Mouse (Mus musculus) forebrain, embryonic 10.5 days (tissue): ENCODE data around the gene Ptpru. TPM values are rescaled to one million over a fixed set of nuclear protein-coding genes. Genes with fewer than 3 reads are reported as not detected.

Experiments
- DNase-seq: peaks from one replicate; pipeline ENCODE4 v3.0.0-alpha.2; 2017; ENCODE audit warnings: low spot score; ENCODE audit errors: extremely low spot score
- H3K27ac ChIP-seq: fragments of 300-500 bp; sonication (generic); 2 replicates; pipeline ENCODE4 v1.5.1; 2016; ENCODE audit warnings: mild to moderate bottlenecking
- H3K27me3 ChIP-seq: fragments of 300-500 bp; sonication (generic); 2 replicates; pipeline ENCODE4 v1.6.1; 2016; ENCODE audit warnings: mild to moderate bottlenecking; ENCODE audit not compliant: poor library complexity, severe bottlenecking
- H3K36me3 ChIP-seq: fragments of 300-500 bp; sonication (generic); replicated peaks from 2 replicates; pipeline ENCODE4 v1.6.1; 2016; ENCODE audit warnings: mild to moderate bottlenecking, moderate library complexity
- H3K4me1 ChIP-seq: fragments of 300-500 bp; sonication (generic); 2 replicates; pipeline ENCODE4 v1.6.1; 2016
- H3K4me3 ChIP-seq: fragments of 300-500 bp; sonication (generic); 2 replicates; pipeline ENCODE4 v1.5.1; 2016; ENCODE audit warnings: mild to moderate bottlenecking, moderate library complexity
- H3K9me3 ChIP-seq: fragments of 300-500 bp; sonication (generic); 2 replicates; pipeline ENCODE4 v1.6.1; 2016; ENCODE audit warnings: mild to moderate bottlenecking, moderate library complexity
- WGBS: fragments of 180-500 bp; shearing (Covaris S2); methylation state at CpG from one replicate; pipeline ENCODE4 v1.1.7; 2016; 5-methylcytosine and 5-hydroxymethylcytosine counted together
- polyA plus RNA-seq: library from polyadenylated mRNA; unstranded; fragments of >200 nt; fragmentation: Nextera tagmentation; extraction: Ambion mirVana; gene quantifications from 2 replicates; pipeline ENCODE4 v1.2.1, GENCODE M21; 2016

The Ptpru gene
- polyA plus RNA-seq, 1 experiment from 2014 or later = 27.0 TPM

DNA sequence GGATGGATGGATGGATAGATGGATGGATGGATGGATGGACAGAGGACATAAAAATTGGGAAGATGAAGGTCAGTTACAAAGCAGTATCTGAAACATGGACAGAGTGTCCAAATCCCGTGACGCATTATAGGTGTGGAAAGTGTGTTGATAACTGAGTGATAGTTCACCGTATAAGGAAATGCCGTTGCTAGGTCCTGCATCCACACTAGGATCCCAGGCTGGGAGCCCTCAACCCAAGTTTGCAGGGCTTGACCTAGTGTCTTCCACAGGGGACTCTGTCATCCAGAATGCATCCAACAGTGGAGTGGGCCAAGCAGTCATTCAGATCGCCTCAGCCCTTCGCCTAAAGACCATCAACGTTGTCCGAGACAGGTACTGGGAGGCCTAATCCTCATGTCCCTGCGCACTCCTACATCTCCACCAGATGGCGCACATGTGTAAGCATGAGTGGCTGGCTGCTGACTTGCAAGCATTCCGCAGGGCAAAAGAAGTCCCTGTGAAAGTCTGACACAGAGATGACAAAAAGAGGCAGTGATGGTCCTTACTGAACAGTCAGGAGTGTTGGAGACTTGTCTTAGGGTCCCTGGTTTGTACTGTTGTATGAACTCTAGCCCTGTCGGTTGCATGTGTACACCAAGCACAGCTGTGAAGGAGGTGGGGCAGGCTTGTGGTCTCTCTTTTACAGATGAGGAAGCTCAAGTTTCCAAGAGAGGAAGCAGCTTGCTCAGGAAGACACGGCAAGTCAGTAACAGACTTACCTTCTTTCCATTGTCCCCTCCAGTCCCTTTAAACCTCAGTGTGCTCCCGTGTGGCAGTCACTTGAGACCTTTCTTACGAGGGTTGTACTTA lies 22.6 kb upstream of the Ptpru start:
- H3K27me3 ChIP-seq = no peaks in the 10 kb centered on the region
- H3K4me3 ChIP-seq = no peak overlapping the region
- H3K36me3 ChIP-seq = peaks cover 82% of the 10 kb centered on the region
- H3K9me3 ChIP-seq = no peaks in the 10 kb centered on the region
- H3K4me1 ChIP-seq = no peaks in the 10 kb centered on the region
- DNase-seq = peak; percentile 71
- H3K27ac ChIP-seq = no peak overlapping the region
- 55% methylated on average over 15 of the region's 15 CpGs for WGBS

DNA sequence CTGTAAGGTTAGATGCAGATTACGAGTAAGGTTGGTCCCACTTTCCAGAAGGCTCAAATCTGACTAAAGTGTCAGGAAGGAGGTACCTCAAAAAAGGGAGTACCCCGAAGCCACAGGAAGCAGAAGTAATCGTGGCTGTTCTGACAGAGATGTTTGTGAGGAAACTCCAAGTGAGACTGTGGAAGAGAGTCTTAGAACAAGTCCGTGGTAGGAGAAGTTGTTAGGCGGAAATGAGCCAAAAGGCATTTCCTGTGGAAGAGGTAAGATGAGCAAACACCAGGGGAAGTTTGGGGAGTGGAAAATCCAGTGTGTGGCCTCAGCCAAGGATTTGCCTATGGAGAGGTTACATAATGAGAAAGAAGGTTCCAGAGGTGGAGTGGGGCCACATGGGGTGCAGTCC lies 16.9 kb upstream of the Ptpru start:
- Histone ChIP-seq H3K4me1 (peaks cover 14% of the 10 kb centered on the region), H3K9me3 (no peaks in the 10 kb centered on the region), H3K27me3 (no peaks in the 10 kb centered on the region), H3K4me3 (no peak overlapping the region), H3K27ac (no peak overlapping the region), H3K36me3 (peaks cover 30% of the 10 kb centered on the region)
- no peak for DNase-seq
- 88% methylated on average over 5 of the region's 5 CpGs for WGBS

DNA sequence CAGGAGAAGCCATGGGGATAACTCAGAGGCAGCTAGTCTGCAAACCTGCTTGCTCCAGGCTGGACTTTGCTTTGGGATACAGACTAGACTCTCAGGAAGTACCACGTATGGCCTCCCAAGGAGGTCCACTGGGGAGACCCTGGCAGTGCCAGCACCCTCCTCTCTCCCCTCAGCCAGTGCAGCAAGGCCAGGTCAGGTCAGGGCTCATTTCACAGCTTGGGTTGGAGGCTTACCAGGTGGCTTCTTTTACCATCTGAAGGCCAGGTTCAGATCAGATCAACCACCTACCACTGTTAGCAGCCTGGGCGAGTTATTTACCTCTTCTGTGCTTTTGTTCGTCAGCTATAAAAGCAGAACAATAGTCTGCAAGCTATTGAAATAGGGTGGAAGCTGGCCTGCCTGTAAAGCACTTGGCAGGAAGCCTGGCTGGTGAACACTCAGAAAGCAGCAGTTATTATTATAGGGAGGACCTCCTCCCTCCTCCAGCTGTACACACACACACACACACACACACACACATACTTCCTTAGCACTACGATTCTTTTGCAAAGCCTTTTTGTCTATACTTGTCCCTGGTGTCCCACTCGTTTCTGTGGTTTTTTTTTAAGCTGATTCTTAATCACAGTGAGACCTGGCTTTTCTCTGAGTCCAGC lies 12.0 kb upstream of the Ptpru start:
- H3K36me3 ChIP-seq = peaks cover 19% of the 10 kb centered on the region
- H3K27ac ChIP-seq = peak overlapping the region; percentile 54
- DNase-seq = no peak
- WGBS = 57% methylated on average over 5 of the region's 5 CpGs
- H3K4me1 ChIP-seq = peaks cover 40% of the 10 kb centered on the region
- H3K27me3 ChIP-seq = no peaks in the 10 kb centered on the region
- H3K4me3 ChIP-seq = no peak overlapping the region
- H3K9me3 ChIP-seq = no peaks in the 10 kb centered on the region

DNA sequence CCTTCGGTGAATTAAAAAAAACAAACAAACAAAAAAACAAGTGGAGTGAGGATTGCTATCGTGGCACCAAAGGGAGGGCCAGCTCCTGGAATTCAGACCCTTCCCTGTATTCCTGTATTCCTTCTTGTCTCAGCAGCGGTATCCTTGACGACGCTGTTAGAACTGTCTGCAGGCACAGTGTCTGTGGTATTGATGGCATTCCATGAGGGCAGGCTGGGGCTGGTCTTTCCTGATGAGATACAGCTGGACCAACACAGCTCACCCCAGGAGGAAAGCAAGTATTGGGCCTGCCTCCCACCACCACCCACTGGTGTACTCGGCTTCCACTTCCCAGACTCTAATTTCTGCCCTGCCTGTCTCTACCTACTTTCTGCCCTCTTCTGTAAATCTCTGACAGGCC lies 10.0 kb upstream of the Ptpru start:
- Histone ChIP-seq H3K36me3 (peaks cover 19% of the 10 kb centered on the region), H3K27me3 (no peaks in the 10 kb centered on the region), H3K4me1 (peaks cover 57% of the 10 kb centered on the region), H3K27ac (peak overlapping the region; percentile 44; the same call in 1 of the 2 replicates), H3K9me3 (no peaks in the 10 kb centered on the region), H3K4me3 (no peak overlapping the region)
- no peak for DNase-seq
- 76% methylated on average over 6 of the region's 6 CpGs for WGBS

DNA sequence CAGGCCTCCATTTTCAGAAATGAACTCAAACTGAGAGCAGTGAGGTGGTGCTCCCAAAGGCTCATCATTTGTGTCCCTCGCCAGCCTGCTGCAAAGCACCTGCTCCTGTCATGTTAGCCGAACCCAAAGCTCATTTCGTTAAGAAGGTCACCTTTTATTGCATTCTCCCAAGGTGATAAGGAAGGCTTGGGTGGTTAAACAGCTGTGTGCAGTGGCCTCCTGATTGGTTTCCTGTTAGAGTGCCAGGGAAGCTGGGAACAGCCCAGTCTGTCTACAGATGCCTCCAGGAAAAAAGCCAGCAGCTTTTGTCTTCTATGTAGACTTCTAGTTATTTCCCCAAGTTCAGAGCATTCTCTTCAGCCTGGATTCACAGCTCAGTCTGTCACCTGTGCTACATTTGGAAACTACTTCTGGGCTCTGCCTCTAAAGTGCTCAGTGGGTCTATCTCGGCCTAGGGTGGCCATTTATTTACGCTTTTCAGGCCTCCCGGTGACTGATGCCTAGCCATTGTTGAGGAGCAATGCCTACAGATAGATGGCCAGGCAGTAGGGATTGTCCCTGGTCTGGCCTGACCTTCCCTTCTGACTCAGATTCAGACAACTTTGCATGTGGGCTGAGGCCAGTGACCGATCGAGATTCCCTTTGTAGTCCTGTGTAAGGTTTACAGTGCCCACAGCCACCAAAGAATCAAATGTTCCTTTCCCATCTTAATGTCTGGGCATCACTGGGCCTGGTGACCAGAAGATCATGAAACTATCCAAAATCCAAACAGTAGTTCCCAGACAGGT lies 8.1 kb upstream of the Ptpru start:
- H3K27me3 ChIP-seq = peaks cover 11% of the 10 kb centered on the region
- H3K4me1 ChIP-seq = peaks cover 60% of the 10 kb centered on the region

DNA sequence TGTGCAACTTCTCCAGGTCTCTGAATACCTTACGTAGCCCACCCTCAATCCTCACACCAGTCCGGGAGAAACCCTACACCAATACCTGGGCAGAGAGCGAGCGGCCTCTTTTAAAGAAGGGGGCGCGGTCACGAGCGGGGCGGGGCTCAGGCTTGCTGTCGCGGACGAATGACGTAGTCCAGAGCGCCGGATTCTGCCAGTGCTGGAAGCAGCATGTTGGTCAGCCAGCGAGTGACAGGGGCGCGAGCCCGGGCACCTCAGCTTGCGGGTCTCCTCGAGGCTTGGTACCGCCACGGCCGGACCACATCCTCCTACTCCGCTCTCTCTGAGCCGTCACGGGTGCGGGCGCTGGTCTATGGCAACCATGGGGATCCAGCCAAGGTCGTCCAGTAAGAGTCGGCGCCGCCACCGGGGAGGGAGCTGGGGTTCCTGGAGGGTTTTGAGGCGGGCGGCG lies 5.2 kb upstream of the Ptpru start, which contains the start of gene Mecr:
Mecr (plus strand) TSS at position 181 of the 454 bp plus-strand sequence.
- peak within 1 kb of the TSS; percentile 83 for H3K27ac ChIP-seq
- no peaks in the 10 kb centered on the region for H3K9me3 ChIP-seq
- H3K36me3 ChIP-seq = peaks cover 10% of the 10 kb centered on the region
- peak; percentile 93 for DNase-seq
- 0% methylated on average over 37 of the region's 37 CpGs for WGBS
- peaks cover 39% of the 10 kb centered on the region for H3K27me3 ChIP-seq
- peak within 1 kb of the TSS; percentile 98 for H3K4me3 ChIP-seq
- peaks cover 45% of the 10 kb centered on the region for H3K4me1 ChIP-seq

More for the DNA sequence above, 8.1 kb upstream of the Ptpru start:
- Histone ChIP-seq H3K27ac (no peak overlapping the region), H3K4me3 (no peak overlapping the region), H3K36me3 (peaks cover 19% of the 10 kb centered on the region), H3K9me3 (no peaks in the 10 kb centered on the region)
- WGBS = 88% methylated on average over 8 of the region's 8 CpGs
- no peak for DNase-seq

DNA sequence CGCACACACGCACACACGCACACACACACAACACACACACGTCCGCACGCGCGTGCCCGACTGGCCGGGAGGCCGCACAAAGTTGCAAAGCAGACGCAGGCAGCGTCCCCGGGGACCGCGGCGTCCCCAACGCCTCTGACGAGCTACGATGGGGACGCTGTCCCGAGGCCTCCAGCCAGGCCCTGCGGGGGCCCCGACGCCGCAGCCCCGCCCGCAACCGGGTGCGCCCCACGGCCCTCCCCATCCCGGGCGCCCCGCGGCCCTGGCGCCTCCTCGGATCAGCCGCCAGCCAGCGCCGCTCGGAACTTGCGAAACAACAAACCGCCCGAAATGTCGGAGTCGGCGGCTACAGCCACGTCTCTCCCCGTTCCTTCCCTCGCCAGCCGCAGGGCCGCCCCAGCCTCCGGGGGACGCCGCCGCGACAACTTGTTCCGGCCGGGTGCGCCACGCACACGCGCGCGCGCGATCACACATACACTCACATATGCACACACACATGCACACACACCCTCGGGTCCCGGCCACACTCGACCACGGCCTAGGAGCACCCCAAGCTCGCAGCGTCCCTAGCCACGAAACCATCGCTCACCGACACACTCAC lies 1.1 kb downstream of the Ptpru start:
- peak; percentile 56 for DNase-seq
- H3K36me3 ChIP-seq = no peaks in the 10 kb centered on the region
- WGBS = under 1% methylated on average over 74 of the region's 76 CpGs
- peak overlapping the region; percentile 87 for H3K27ac ChIP-seq
- peaks cover 73% of the 10 kb centered on the region for H3K27me3 ChIP-seq
- no peaks in the 10 kb centered on the region for H3K9me3 ChIP-seq
- peaks cover 67% of the 10 kb centered on the region for H3K4me1 ChIP-seq
- H3K4me3 ChIP-seq = peak overlapping the region; percentile 84

DNA sequence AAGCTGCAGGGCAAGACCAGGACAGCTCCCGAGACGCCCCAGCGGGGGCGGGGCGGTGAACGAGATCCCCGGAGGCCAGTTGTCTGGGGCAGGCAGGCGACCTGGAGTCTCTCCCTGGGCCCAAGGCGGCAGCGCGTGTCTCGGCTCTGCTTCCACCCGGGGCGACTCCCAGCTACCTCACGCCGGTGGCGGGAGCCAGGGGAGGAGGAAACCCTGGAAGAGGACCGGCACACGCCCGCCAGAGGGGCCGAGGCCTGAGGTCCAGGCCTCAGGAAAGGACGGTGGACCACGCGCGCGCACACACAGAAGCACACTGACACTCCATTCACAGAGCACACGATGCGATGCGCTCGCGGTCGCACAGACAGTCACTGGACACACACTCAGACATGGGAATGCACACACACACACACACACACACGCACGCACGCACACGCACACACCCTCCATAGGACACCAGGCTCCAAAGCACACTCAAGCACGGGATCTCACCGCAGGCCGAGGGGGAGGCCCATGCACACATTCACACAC lies 1.7 kb downstream of the Ptpru start:
- WGBS = 1% methylated on average over 38 of the region's 39 CpGs
- Histone ChIP-seq H3K27ac (peak overlapping the region; percentile 87), H3K4me1 (peaks cover 72% of the 10 kb centered on the region), H3K4me3 (peak overlapping the region; percentile 84), H3K36me3 (no peaks in the 10 kb centered on the region), H3K9me3 (no peaks in the 10 kb centered on the region), H3K27me3 (peaks cover 67% of the 10 kb centered on the region)
- DNase-seq = peak; percentile 52

DNA sequence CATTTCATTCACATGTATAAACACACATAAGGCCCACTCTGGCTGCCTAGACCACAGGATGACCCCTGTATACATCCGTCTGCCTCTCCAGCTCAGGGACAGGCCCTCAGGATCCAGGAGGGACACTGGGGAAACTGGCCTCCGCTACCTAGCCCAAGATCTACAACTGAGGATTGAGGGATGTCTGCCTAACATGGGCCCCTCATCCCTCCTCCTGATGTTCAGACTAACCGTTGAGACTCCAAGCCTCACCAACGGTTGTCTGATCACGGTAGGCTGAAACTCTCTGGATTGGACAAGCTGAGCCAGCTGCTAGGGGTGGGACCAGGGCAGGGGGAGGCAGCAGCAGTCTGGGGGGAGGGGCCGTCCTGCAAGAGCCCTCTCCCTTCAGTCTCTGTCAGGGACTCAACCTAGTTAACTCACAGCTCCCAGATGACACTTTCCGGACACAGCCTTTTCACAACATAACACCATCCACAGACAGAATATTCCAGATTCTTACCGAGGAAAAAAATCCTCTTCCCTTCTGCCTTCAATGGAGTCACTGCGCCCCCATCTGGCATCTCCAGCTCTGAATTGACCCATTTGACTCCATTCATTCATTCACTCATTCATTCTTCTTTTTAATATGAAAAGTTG lies 4.0 kb downstream of the Ptpru start:
- WGBS = 33% methylated on average over 9 of the region's 9 CpGs
- Histone ChIP-seq H3K27me3 (peaks cover 44% of the 10 kb centered on the region), H3K9me3 (no peaks in the 10 kb centered on the region), H3K4me1 (peaks cover 95% of the 10 kb centered on the region), H3K27ac (peak overlapping the region; percentile 36; the same call in 1 of the 2 replicates), H3K36me3 (no peaks in the 10 kb centered on the region), H3K4me3 (no peak overlapping the region)
- DNase-seq = no peak

DNA sequence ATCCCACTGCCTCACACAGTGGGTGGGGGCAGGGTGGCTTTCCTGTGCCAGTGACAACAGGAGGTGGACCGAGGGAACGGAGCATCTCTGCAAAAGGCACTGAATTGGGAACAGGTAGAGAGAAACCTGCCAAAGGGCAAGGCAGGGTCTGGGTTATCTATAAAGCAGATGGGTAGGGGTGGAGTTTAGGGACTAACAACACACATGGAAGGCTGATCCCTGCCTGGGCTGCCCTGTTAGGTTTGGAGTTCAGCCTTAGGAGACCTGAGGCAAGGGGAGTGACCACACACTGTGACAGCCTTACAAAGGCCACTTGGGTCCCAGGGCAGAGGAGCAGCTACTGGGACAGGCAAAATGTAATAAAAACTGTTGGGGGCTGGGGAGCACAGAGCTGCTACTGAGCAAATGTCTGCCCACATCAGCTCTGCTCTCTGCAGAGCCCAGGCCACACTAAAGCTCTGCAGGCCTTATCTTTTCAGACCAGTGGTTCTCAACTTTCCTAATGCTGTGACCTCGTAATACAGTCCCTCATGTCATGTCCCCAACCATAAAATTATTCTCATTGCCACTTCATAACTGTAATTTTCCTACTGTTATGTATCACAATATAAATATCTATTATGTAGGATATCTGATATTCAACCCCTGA lies 5.2 kb downstream of the Ptpru start:
- no peak for DNase-seq
- Histone ChIP-seq H3K4me3 (no peak overlapping the region), H3K4me1 (peaks cover 96% of the 10 kb centered on the region), H3K27me3 (peaks cover 35% of the 10 kb centered on the region), H3K27ac (no peak overlapping the region), H3K9me3 (no peaks in the 10 kb centered on the region), H3K36me3 (no peaks in the 10 kb centered on the region)
- WGBS = 84% methylated on average over 3 of the region's 3 CpGs

DNA sequence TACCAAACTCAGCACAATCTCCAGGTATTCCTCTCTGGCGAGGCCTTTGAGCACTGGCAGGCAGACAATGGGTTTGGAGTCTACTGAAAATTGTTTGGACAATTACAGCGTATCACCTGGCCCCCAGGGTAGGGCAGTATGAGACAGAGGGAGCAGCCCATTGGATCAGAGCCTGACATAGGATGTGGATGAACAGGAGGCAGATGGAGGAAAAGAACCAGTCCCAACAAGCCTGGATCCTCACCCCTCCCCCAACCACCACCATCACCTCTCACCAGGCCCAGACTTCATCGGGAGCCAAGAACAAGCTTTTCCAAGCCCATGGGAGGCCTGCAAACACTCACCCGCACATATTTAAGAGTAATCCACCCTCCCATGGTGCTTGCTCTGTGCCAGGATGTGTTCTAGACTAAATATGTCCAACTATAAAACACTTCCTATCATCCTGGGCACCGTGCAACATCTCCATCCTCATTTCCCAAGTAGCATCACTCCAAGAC lies 6.5 kb downstream of the Ptpru start:
- Histone ChIP-seq H3K27ac (no peak overlapping the region), H3K36me3 (no peaks in the 10 kb centered on the region)
- DNase-seq = no peak

More for the DNA sequence above, 6.5 kb downstream of the Ptpru start:
- Histone ChIP-seq H3K9me3 (no peaks in the 10 kb centered on the region), H3K27me3 (peaks cover 22% of the 10 kb centered on the region), H3K4me1 (peaks cover 96% of the 10 kb centered on the region), H3K4me3 (no peak overlapping the region)
- WGBS = 84% methylated on average over 5 of the region's 5 CpGs
